Mouse (Mus musculus): Measurements from ENCODE around the gene Gcgr. TPM values are rescaled to one million over a fixed set of nuclear protein-coding genes. Genes with fewer than 3 reads are reported as not detected.

Gcgr gene
- total RNA-seq, 2 experiments from 2014 or later = 0.52 TPM; not detected in 1

DNA sequence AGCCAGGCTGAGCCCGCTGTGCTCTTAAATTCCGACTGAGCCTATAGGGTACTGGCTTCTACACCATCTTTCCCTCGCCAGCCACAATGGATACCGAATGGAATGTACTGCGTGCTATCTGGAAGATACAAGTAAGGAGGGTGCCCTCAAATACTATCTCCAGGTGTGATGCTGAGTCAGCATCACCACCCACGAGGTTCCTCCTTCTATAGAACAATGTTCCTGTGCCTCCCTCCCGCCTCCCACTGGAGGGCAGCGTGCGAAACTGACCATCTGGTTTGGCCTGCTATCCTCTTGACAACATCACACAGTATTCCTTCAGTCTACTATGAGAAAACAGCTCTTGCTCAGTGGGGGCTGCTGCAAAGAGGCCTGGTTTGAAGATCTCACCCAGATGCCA, 34.6 kb downstream of the Gcgr start:
- DNase-seq (ENCODE audit: low spot score in 2 of 2) = no peak

DNA sequence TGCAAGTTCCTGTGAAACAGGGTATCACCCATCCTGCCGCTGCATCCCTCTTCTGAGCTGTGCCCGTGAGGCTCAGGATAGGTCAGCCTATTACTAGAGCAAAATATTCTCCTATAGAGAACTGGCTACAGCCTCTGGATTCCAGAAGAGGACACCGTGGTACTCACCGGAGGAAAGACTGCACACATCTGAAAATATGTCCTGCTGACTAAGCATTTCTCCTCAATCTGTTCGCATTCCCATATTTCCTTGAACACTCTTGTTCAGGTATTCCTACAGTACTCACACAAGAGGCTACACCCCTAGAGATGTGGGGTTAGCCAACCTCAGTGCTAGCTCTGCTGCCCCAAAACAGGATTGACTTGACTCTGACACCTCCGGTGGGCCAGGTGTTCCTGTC, 37.8 kb downstream of the Gcgr start:
- DNase-seq (ENCODE audit: low spot score in 2 of 2) = no peak

DNA sequence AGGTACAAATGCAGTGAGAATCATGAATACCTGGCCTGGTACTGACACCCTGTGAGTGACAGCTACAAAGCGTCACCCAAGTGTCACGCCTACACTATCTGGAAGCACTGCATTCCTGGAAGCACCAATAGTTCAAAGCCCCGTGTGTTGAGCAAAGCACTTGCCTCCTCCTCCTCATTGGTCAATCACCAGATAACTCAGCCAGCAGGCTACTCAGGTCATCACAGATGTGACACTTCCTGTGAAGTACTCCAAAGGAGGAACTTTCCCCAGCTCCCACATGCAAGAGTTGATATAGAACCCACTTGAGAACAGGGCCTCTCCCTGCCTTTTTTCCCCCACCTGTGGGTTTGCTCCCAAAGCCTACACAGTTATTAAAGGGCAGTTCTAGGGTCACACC, 40.6 kb downstream of the Gcgr start:
- DNase-seq (ENCODE audit: low spot score in 2 of 2) = no peak

DNA sequence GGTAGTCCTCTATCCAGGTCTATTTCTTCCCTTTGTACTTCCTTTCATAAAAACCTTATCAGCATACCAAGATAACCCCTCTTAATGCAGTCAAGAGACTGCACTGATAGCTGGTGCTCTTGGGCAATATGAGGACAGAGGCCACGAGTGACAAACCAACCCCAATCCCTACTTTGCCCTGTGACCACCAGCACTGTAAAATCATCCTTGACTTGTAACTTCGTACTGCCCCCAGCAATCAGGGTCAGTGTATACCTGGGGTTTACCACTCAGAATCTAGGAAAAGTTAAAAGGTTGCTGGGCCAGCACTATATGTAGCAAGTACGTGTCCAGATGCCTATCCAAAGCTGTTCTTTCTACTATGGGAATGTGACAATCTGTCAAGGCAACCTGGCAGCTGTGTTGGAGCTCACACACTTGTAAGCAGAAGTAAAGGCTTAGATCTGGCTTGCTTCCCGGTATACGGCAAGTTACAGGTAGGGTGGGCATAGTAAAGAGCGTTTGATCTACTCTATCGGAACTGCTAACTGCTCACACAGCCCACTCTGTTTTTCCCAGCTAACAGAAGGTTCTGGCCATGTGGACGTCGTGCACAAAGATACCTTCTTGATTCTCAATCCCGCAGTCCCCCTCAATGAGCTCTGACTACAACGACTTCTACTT, 41.4 kb downstream of the Gcgr start:
- DNase-seq (ENCODE audit: low spot score in 2 of 2) = no peak

DNA sequence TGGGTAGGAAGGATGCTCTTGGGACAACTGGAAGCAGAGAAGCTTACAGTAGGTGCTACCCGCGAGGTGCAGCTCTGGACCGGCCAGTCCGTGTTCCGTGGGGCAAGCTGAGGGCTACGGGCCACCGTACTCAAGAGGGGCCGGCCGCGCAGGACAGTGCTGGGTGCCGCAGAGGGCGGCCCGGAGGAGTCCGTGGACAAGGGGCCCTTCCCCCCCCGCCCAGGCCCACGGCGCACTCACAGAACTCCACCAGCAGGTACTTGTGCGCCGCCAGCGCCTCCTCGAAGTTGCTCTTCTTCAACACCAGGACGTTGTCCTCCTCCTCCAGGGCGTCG, 41.9 kb downstream of the Gcgr start:
- no peak for DNase-seq (ENCODE audit: low spot score in 2 of 2)

DNA sequence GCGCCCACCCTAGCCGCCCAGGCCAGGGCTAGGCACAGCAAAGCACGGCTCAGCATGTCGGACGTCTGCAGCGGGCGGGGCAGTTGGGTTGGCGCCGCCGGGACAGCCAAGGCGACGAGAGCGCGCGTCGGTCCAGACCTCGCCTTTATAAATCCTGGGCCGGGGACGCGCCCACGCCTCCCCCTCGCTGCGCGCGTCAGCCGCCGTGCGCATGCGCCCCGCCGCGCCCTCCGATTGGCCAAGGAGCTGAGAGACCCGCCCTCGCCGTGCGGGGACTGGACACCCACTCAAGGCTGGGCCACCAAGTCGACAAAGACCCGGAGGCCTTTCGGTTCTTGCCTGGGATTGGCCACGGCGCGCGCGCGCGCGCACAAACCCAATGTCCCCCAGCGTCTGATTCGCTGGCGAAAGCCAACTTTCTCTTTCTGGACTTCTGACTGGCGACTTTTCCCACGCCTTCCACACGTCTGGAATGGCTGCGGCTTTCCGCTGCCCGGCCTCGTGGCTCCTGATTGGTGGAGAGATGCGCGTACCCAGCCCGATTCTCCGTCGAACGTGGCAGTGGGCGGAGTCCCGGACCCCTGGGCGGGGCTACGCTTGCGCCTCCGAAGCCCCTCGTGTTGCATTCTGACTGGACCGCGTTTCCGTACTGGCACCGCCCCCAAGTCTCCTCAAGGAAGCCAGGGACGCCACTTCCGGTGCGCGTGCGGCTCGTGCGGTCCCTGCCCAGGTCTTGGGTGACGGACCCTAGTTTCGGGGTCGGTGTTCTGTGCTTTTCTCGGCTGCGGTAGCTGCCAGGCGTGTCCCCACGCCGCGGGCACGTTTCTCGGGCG, 42.5 kb downstream of the Gcgr start, which contains the start of gene P4hb:
Gene P4hb (minus strand): TSS at position 502 of the 833 bp plus-strand sequence.
- DNase-seq (ENCODE audit: low spot score in 2 of 2) = peak; percentile 99 to 100

DNA sequence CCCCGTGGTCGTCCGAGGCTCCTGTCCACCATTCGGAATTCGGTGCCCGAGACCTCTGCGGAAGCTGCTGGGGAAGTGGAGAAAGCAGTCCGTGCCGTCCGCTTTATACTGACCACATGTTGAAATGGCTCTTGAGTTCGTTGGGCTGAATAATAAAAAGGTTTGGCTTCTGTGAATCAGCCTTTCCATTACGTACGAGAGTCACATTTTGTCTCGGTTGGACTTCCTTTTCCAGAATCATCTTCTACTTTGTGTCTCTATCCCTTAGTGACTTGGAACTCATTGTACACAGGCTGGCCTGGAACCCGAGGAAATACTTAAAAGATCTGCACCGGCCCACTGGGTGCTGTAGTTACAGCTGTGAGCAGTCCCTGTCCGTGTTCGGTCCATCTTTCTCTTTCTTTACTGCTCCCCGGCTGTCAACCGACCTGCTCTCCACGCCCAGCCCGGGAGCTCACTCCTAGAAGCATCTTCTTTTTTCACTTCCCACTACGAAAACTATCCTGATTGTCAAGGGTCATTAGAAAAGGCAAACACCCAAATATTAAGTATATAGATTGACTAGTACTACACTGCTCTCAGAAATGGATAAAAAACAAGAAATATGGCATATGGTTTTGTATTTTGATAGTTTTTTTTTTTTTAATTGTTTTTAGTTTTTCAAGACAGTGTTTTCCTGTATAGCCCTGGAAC, 43.2 kb downstream of the Gcgr start:
- DNase-seq (ENCODE audit: low spot score in 2 of 2) = no peak

DNA sequence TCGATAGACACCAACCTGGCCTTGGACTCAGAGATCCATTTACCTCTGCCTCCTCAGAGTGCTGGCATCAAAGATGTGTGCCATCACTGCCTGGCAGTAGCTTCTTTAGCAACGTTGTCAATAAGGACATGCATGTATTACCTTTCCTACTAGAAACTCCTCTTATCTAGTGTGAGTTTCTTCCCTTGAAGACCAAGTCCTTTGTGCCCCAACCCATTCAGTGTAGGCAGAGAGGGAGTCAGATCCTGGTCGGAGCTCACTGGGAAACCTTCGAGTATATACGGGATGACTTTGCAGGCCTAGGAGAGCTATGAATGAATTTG, 43.7 kb downstream of the Gcgr start:
- no peak for DNase-seq (ENCODE audit: low spot score in 2 of 2)

DNA sequence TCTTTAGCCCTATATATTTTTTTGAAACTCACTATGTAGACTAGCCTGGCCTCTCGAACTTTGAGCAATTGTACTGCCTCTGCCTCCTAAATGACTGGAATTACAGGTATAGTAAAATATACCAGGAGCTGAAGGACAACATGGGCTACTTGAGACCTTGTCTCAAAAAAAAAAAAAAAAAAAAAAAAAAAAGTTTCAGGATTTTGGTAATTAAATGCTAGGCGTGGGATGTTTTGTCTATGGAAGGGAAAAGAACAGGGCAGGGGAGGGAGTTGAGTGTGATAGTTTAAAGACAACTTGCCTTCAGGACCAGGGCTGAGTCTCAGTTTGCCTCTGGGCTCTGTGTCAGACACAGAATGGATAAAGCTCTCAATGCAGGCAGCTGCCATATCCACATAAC, 44.5 kb downstream of the Gcgr start:
- no peak for DNase-seq (ENCODE audit: low spot score in 2 of 2)

DNA sequence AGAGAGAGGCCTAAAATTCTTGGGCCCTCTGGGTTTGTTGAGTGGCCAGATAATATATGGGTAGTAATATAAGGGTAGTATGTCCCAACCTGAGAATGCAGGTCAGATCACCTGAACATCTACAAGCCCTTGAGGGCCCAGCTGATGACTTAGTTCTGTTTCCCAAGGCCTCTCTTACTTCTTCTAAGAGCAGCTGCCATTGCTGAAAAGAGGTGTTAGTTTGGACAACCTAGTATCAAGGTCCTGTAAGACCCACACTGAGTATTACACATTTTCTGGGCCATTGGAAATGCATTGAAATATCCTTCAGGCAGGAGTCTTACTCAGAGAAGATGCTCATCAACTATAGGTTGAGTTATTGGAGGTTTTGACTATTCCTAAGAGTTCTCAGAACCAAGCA, 45.4 kb downstream of the Gcgr start:
- no peak for DNase-seq (ENCODE audit: low spot score in 2 of 2)

DNA sequence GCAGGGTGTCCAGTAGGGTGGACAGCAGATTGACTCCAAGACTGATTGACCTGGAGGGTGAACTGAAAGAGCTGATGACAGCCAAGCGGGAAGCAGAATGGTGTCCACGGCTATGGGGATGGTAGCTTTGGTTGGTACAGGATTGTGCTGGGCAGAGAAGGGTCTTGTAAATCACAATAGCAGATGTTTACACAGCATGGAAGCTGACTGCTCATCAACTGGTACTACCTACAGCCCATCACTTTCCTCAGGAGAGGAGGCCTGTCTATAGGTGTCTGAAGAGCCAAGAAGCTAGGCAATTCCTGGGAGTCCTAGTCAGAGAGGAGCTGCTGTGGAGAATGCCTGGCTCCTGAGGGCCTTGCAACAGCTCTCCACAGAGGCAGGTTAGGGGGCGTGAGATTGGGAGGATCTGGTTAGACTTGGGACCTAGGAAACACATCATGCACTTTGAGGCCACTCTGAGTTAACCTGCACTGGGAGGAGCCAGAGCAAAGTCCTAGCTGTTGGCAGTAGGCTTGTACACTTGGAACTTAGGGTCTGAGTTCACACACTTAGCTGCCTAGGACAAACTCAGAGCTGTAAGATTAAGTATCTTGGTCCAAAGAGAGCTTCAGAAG, 46.0 kb downstream of the Gcgr start:
- DNase-seq (ENCODE audit: low spot score in 2 of 2) = no peak

DNA sequence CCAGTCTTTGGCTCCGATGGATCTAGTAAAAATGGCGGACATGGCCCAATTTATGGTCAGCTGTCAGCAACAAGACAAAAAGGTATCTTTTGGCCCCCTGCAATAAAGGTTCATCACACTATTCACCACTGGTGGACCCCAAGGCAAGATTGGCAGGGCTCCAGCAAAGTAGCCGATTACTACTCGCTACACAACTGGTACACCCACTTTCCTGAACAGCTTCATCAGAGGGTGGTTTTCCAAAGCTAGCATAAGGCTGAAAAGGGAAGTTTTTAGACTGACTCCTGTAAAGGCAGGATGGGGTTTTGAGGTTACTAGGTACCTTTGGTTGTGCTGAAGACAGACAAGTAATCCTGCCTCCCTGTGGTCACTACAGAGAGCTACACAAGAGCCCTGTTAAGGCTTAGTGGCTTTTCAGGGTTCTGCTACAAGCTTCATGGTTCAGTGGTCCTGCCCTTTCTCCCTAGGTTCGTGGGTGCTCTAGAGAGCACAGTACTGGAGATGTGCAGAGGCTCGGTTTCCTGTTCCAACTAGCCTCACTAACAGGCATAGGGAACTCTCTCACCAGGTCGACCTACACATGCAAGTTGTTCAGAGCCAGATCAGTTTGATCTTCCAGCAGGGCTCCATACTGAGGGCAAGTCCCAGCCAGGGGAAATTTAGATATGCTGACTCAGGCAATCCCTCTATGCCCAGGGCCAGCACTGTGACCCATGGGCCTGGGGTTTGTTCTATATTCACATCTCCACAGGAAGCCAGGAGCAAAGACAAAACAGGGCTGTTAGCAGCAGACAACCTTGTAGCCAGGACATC, 46.9 kb downstream of the Gcgr start:
- no peak for DNase-seq (ENCODE audit: low spot score in 2 of 2)

DNA sequence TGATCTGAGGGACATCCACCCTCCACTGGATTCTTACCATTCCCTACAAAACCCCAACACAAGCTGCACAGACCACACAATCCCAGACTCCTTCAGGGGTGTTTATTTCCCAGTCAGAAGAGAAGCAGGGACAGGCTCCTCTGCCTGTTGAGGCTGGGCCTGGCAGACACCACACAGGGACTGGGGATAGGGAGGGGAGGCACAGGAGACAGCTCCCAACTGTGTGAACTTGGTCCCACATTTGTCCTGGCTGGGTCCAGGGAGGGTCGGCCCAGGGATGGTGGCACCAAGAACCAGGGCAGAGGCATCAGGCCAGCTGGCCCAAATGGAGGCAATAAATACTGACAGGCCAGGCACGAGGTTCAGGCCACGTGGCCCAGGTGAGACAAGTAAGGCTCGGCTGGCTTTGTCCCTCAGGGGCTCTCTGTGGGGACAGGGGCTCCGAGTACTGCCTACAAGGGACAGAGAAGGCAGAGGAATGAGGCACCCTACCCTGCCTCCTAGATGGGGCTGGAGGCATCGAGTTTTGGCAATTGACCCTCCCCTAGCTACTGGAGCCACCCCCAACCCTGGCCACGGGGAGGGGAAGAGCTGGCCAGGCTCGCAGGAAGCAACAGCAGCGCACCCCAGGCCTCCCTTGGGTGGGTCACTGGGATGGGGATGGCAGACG, 47.7 kb downstream of the Gcgr start:
- no peak for DNase-seq (ENCODE audit: low spot score in 2 of 2)

DNA sequence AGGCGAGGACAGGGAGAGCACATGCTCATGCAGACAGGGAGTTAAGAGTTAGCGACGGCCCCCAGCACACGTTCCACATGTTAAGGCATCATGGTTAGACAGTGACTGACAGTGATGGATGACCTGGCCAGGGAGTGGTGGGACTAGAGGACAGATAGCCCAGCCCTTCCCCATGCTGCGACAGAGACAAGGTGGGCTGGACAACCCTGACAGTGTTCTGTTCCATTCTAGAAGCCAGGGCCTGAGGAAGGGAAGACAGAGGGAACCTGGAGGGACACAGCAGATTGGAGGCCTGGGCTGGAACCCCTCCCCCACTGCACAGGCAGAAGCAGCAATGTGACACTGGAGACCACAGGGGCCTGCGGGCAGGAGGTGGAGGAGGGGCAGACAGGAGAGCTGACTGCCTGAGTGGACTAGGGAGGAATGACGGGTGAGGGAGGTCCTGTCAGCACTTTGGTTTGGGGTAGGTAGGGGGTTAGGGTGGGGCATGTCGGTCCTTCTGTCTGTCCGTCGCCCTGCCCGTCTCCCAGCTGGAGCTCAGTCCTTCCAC, 48.3 kb downstream of the Gcgr start:
- DNase-seq (ENCODE audit: low spot score in 2 of 2) = no peak

DNA sequence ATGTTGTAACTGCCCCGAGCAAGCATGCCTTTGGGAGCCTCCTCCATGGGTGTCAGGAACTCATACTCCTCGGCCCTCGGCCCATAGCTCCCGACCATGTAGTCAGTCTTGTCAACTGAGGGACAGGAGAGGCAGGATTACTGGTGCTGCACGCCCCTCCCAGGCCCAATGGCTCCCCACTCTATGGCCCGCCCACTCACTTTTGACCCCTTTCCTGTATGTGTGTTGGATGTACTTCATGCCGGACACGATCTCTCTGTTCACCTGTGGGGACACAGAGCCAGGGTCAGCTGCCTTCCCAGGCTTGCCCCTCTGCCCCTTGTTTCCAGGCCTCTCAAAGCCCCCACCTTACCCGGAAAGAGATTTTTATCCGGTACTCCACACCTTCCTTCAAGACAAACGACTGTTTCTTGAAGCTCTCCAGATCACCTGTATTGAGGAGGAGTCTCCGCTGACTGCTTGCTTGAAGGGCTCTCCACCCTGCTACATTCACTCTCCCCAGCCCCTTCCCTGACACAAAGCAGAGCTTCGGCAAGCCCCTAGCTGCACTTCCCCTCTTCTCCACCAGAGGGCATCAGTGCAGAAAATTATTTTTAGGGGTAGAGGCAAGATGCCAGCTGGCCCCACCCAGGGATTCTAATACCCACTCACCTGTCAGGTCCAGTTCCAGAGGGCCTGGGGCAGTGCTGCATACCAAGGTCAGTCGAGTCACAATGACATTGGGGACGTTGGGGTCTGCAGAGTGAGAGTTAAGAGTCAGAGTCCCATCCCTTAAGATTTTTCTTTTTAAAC, 49.0 kb downstream of the Gcgr start:
- DNase-seq (ENCODE audit: low spot score in 2 of 2) = peak; percentile 56 to 75

DNA sequence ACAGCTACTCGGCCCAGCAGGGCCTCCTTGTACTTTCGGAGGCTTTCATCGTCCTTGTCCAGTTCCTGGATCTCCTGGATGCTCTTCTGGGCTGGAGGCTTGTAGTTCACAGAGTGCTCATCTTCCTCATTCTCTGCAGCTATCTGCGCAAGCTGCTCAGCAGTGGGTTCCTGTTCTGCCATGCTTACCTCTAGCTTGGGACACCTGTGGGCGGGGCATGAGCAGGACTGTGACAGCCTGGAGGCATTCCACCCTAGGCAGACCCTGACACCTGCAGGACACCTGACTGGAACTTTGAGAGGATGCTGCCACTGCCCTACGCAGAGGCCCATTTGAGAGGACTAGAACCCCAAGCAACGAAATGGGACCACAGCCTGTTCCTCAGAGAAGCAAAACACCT, 49.7 kb downstream of the Gcgr start:
- DNase-seq (ENCODE audit: low spot score in 2 of 2) = no peak

DNA sequence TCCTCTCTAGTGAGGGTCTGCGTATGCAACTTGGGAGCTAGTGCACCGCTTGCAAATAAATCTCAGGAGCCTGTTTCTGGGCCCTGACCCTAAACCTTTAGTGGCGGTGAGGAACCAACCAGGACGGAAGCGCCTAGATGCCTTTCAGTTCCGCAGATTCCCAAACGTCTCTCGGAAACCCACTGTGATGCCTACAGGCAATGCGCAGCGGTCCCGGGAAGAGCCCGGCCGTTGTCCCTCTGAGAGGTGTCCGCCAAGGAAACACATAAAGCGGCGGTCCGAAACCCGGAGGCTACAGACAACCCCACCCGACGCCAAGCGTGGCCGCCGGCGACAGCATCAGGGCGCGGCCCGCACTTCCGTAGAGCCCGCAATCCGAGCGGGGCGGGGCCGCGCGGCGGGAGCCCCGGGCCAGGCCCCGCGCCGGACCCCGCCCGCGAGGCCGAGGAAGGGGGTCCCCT, 50.4 kb downstream of the Gcgr start:
- DNase-seq (ENCODE audit: low spot score in 2 of 2) = peak in 1 of 2 experiments; percentile 36

DNA sequence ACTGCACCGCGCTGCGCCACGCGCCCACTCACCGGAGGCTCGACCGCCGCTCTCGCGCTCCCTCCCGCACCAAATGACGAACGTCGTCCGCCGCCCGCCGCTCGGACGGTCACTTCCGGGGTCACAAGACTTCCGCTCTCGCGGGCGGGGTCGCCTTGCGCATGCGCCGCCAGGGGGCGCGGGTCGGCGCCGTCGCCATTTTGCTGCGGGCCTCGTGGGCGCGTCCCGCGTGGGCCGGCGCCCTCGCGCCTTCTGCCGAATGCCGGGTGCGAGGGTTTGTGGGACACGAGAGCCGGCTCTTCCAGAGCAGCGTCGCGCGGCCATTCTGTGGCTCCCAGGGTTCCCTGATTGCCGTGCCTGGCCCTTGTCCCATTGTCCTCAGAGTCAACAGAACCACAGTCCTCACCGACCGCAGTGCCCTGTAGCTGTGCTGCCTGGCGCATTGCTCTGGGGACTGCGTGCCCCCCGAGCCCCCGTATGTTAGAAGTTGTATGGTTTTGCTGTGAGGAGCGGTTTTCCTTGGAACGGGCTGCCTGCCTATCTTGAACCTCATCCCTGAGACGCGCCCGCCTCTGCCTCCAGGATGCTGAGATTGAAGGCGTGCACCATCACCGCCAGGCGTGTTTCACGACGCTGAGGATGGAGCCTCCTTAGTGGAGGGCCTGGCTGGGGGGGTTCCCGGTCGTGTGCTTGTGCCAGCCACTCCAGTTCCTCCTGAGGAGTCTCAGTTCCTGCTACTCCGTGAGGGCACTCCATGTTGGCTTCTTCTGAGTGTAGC, 51.2 kb downstream of the Gcgr start, which contains the start of gene Arhgdia:
Gene Arhgdia (minus strand): TSS at position 135 of the 778 bp plus-strand sequence.
- DNase-seq (ENCODE audit: low spot score in 2 of 2) = peak; percentile 84 to 94
